Mouse (Mus musculus): ENCODE measurements around the gene Taf5l.
A peak's percentile ranks its signal among the peaks of the same experiment; 100 is the strongest.
"Not testable (repeated sequence)": the region's sequence is repeated elsewhere in the genome, so short reads cannot be mapped to it uniquely, and the experiment has no call there.

Taf5l gene

DNA sequence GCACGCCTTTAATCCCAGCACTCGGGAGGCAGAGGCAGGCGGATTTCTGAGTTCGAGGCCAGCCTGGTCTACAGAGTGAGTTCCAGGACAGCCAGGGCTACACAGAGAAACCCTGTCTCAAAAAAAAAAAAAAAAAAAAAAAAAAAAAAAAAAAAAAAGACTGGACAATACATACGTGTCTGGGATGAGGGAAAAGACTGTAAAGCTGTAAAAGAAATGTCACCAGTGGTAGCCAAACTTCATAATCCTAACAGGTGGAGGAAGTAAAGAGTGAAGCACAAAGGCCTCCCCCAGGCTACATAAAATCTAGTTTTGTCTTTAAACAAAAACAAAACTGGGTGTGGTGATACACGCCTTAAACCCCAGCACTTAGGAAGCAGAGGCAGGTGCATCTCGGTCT is 6.9 kb downstream of the Taf5l start:
- not testable (repeated sequence) for DNase-seq (ENCODE audit: low spot score)

DNA sequence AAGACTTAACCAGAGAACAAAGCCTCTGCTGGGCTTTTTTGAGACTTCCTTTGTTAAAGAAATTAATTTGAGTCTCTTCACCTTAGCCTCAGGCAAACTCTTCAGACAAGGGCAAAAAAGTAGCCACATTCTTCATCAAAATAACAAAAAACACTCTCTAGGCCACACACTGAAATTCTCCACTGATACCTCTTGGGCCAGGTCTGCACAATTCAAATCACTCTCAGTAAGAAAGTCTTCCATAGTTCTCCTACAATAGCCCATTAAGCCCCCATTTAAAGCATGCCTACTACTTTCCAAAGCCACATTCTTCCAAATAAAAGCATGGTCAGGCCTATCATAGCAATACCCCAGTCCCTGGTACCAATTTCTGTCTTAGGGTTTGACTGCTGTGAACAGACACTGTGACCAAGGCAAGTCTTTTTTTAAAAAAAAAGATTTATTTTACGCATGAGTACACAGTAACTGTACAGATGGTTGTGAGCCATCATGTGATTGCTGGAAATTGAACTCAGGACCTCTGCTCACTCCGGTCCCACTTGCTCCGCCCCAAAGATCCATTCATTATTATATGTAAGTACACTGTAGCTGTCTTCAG is 9.1 kb downstream of the Taf5l start:
- no peak for DNase-seq (ENCODE audit: low spot score)

DNA sequence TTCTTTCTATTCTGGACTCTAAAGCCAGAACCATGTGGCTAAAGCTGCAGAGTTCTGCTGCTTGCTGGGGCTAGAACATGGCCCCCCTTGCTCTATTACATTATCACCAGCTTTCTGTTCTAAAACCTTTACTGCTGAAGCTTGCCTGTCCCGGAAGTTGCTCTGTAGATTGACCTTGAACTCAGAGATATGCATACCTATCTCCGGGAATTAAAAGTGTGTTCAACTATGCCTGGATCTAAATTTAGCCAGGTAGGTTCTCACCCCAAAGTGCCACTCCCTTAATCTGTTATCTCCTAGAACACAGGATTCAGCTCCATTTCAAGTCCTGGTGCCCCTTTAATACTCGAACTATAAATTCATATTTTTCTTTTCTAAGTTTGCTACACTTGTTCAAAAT is 9.6 kb downstream of the Taf5l start:
- no peak for DNase-seq (ENCODE audit: low spot score)

DNA sequence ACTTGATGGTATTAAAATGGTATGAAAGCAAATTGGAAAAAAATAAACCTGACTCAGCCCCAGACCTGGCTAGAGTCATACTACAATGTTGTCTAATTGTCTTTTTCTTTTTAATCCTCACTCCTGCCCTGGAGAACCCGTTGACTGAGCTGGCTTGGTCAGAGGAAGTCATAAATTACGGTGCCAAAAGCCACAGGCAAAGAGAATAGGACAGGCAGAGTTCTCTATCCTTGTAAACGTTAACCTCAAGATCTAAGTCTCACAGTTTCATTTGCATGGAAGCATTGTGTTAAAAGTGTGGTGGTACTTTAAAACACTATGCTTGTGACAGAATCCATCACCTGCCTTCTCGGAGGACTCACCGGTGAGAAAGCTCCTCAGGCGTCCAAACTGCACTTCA is 13.4 kb downstream of the Taf5l start:
- DNase-seq (ENCODE audit: low spot score) = no peak

DNA sequence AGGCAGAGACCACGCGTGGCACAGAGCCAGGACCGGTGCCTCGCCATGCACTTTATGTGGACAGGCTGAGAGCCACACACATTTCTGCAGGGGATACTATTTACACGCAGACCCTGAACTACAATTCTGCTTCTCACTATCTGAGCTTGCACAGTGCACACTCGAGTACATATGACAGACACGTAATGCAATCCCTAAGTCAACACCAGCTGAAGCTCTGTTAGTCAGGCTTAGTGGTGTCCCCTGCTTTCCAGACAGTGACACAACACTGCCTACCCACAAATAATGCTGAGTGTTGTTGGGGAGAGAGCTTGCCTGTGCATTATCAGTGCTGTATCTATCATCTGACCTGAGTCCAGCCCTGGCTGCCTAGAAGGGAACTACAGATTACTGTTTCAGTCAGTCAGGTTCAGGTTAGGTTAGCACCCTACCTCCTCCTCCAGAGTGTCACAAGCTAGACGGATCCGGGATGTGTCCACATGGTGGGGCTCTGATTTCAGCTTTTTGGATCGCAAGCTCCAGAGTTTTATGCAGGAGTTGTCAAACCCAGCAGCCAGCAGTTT is 18.6 kb downstream of the Taf5l start:
- DNase-seq (ENCODE audit: low spot score) = no peak

DNA sequence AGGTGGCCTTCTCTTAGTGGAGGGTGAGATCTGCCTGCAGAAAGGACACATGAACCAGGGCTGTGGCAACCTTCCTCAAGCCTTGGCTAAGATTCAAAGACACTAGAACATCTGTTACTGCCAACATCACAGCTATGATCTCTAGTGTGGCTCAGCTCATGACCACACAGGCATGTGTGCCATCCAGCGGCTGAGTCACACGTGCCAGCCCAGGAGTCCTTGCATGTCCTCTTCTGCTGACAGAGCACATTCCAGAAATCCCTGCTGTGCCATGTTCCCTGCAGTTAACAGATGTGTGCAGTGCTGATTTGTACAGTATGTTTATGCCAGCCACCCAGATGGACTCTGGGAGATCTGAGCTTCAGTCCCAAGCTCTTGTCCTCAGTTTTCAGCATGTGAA is 21.6 kb downstream of the Taf5l start:
- DNase-seq (ENCODE audit: low spot score) = no peak

DNA sequence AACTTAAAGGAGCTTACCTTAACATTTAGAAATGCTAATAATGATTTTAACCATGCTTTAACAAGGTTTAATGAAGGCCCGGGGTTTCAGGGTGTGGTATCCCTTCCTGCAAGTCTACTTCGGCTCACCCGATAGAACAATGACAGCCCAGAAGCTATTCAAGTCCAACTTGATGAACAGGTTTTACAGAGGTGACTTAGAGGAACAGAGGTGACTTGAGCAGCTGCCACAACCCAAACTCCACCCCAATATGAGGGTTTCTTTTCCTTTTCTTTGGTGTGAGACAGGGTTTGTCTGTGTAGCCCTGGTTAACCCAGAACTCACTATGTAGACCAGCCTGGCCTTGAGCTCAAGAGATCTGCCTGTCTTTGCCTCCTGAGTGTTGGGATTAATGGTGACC is 27.2 kb downstream of the Taf5l start:
- DNase-seq (ENCODE audit: low spot score) = no peak

DNA sequence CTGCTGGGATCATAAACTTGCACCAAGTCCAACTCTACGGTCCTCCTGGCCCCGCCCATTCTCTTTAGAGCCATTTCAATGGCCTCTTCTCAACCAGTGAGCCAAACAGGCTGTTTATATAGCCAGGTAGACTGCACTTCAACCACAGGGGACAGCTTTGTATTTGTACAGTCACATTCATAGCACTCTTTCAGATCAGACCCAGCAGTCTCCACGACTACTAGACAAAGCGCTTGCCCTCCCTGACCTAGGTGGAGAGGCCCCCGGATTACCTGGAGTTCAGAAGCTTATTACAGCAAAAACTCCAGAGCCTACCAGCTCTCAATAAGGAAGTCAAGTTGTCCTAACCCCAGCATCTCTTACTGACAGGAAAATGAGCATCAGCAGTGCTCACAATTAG is 27.6 kb downstream of the Taf5l start:
- DNase-seq (ENCODE audit: low spot score) = no peak

DNA sequence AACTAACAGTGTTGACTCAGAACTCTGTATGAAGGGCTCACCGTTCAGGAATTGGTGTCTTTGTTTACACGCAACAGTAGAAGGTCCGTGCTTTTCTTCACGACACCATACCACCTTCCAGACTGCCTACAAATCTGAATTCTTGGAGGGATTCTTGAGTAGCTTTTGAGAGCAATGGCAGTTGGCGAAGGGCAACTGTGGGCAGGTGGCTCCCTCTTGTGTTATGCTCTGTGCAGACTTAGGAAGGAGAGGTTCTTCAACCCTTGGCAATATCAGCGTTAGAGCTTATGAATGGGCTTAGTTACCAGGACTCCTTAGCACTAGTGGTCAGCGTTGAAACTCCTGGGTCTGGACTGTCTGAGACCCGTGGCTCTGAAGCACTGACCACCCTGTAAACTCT is 28.6 kb downstream of the Taf5l start:
- no peak for DNase-seq (ENCODE audit: low spot score)

DNA sequence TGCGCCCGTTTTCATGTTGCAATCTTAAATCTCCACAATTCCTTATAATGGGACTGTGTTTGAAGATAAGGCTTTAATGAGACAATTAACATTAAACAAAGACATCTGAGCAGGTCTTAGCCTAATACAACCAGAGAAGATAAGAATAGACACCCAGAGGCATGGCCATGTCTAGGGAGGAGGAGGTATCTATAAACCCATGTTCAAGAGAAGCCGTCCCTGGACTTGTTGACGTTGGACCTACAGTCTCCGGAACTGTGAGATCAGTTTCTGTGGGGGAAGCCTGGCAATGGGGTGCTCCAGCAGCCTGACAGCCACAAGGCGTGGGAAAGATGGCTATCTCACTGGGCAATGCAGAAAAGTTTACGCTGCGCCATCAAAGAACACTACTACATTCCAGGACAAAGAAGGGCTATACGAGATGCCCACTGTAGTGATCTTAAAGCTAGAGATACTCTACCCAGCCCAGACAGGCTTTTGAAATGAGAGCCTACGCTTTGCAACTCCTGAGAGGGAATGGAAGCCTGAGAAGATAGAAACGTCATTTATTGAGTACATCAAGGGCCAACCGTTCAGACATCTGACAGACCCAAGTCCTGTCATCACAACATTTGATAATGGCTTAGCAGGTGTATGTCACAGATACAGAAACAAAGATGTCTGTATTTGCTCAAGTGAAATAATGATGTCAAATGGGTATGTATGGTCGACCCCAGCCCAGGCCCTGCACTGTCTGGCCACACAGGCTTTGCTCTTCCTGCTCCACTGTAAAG is 30.7 kb downstream of the Taf5l start:
- peak; percentile 71 for DNase-seq (ENCODE audit: low spot score)

DNA sequence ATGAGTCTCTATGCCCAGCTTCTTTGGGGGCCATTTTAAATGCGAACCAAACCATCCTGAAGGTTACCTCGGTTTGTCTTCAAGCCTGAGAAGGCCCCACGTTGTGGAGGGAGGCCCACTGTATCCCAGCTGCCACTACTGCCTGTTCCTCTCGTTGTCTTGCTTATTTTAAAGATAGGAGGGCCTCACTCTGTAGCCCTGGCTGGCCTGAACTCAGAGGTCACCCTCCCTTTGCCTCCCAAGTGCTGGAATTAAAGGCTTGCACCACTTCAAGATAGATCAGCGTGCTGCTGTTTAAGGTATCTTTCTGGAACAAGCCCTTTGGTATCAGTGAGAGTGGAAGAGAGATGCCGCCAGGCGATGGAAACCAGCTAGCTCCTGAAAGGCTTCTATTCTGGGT is 32.1 kb downstream of the Taf5l start:
- DNase-seq (ENCODE audit: low spot score) = no peak

DNA sequence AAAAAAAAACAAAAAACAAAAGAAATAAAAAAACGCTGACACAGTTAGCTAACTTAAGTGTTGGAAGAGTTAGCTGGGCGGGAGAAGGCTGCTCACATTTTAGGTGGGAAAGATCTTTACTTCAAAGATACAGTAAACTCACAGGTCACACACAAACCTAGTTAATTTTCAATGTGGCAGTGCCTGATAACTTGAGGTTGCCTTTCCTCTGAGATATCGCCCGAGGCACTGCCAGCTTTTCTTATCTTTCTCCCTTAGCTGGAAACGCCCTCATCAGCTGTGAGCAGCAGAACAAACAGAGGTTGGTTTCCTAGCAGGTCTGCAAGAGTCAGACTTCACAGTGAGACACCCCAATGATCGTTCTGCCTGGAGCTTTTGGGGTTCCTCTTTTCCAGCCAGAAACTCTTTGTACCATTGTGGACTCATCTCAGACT is 32.6 kb downstream of the Taf5l start:
- DNase-seq (ENCODE audit: low spot score) = peak; percentile 93

DNA sequence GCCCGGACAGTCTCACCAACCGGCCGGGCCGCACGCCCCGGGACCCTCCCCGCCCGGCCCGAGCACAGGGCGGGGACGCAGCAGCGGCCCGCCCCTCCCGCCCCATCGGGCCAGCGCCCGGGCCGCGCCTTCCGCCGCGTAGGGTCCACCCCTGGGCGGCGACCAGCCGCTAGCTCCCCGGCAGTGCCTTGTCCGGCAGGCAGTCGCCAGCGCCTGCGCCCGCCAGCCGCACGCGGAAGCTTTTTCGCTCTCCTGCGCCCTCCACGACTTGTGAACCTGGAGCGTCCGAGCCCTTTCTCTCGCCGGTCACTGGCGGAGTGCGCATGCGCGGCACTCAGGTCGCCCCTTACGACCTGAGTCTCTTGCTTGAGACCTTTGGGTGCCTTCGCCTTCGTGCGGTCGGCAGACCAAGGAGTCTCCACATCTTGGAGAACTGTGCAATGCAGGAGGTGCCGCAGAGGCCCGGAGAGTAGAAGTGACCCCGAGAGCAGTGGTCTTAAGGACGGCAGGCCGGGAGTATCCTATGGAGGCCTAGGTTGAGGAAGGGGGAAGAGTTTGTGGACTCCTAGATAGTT is 38.3 kb downstream of the Taf5l start, which contains the start of gene Abcb10:
Gene Abcb10, minus strand, starts transcription at position 297 of the 575 bp plus-strand sequence.
- DNase-seq (ENCODE audit: low spot score) = peak; percentile 76

DNA sequence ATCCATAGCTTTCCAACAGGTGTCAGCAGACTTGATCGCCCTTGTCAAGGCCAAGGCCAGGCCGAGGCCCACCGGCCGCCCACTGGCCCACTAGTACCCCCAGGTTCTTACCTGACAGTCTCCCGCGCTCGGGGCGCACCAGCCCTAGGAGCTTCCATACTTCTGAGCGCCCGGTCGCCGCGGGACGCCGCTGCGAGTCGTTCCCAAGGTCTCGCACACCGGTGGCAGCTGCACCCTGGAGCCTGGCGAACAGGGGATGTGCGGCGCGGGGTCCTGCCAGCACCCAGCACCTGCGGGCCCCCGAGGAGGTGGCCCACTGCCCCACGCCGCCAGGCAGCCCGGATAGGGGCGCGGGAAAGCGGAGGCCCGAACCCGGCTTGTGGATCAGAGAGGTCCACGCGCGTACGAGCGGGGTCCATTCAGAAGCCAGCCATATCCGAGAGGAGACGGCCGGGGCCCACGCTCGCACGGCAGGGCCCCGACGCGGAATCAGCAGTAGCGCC is 38.9 kb downstream of the Taf5l start:
- DNase-seq (ENCODE audit: low spot score) = no peak

DNA sequence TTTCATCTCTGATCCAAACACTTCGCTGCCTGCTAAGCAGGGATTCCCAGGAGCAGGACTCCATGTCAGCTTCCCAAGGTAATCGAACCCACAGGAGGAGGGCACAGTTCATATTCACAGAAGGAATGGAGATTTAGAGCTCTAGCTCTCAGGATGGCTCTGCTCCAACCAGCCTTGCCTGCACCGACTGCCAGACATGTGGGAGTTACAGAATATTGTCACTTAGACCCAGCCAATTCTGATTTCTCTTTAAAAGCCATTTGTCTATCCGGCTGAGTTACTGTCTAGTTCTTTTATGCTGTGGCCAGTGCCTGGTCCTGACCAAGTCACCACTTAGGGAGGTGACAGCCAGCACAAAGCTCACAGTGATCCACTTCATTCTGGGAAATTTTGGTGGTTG is 39.5 kb downstream of the Taf5l start:
- no peak for DNase-seq (ENCODE audit: low spot score)

DNA sequence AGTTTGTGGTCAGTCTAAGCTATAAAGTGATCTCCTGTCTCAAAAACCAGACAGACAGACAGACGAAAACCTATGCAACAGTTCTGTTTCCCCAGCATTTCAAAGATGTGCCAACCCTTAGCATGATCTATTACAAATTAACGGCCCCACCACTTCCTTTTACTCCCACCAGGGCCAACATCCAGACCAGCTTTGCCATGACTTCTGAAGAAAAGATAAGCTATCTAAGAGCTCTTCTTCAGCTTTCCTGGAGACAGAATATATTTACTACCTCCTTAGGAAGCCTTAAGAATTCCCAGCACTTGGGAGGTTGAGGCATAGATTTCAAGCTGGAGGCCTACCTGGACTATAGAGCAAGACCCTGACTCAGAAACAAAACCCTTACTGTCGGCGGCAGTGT is 41.0 kb downstream of the Taf5l start:
- no peak for DNase-seq (ENCODE audit: low spot score)

DNA sequence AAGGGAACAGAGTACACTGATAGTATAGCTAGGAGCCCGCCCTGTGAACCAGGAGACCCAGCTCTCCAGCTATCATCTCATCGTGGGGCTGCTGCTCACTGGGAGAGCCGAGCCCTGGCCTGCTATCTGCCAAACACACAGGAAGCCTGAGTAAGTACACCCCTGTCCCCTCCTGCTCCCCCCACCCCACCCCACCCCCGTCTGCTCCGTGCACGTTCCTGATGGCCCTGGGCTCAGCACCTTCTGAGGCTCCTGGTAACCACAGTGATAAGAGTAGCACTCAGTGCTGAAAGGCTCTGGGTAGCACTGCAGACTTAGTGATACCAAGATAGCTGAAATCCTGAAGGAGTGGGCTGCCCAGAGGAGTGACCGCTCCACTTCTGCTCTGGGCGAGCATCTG is 42.3 kb downstream of the Taf5l start:
- DNase-seq (ENCODE audit: low spot score) = peak; percentile 86

DNA sequence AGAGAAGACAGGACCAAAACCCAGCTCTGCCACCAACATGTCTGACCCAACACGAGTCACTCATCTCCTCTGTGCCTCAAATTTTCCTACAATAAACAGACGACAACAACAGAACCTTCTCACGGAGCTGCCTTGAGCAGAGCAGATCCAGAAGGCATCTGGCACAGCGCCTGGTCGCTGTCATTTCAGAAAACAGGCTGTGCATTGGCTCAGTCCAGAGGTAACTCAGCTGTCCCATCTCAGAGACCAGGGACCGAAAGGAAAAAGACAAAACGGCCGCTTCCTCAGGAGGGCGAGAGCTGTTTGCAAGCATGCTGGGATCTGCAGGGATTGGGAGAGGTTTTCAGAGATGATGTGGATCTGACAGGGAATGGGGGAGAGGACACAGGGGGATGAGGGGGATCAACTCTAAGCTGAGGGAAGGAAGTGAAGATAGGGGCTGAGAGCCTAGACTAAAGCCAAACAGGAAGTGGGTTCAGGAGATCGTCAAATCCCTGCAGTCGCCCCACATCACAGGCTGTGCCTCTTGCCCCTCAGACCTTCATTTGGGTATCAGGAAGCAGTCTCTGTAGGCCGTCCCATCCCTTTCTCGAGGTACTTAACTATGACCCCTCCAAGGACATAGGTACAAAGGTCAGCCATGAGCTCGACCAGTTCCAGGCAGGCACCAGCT is 42.9 kb downstream of the Taf5l start:
- no peak for DNase-seq (ENCODE audit: low spot score)

DNA sequence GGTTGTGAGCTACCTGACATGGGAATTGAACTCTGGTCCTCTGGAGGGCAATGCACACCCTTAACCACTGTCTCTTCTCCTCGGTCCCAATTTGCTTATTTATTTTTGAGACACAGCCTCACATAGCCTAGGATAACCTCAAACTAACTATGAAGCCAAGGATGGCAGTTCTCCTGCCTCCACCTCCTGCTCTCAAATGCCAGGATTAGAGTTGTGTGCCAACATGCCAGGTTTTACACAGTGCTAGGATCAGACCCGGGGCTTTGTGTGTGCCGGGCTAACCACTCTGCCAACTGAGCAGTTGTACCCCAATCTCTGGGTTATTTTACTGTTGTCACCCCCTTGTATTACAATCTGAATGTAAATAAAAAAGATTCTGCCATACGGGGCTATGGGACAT is 43.7 kb downstream of the Taf5l start:
- DNase-seq (ENCODE audit: low spot score) = no peak

DNA sequence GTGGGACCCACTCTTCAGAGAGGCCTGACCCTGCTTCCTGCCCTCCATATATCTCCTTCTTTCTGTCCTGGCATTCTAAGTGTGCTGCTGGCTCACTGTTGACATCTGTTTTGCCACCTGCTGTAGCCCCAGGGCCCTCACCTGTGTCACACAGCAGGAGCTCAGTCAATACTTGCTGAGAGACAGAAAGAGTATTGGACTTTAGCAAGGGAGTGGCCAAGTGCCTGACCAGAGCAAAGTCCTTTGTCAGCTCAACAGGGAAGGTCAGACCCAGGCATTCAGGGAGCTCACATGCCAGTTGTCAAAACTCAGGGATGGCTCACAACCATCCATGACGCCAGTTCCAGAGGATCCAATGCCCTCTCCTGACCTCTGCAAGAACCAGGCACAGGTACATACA is 47.7 kb downstream of the Taf5l start:
- DNase-seq (ENCODE audit: low spot score) = no peak

DNA sequence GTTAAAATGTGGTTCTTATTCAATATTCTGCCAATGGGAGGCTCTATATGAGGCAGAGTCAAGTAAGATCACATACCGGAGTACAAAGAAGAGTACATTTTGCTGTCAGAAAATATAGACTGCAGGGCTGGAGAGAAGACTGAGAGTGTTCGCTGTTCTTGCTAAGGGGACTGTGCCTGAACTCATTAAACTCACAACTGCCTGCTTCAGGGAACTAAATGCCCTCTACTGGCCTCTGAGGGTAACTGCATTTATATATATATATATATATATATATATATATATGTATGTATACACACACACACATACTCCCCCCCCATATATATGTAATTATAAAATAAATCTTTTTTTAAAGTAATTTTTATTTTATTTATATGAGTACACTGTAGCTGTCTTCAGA is 54.3 kb downstream of the Taf5l start:
- DNase-seq (ENCODE audit: low spot score) = no peak

DNA sequence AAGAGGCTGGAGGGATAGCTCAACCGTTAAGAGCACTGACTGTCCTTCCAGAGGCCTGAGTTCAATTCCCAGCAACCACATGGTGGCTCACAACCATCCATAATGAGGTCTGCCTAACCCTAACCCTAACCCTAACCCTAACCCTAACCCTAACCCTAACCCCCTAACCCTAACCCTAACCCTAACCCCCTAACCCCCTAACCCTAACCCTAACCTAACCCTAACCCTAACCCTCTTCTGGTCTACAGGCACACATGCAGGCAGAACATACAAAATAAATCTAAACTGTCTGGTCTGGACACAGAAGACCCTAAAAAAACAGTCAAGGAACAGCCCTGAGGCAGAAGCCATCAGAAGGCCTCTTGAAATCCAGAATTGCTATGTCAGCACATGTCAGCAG is 59.8 kb downstream of the Taf5l start:
- DNase-seq (ENCODE audit: low spot score) = no peak

Measured in c-Kit-positive CD71-positive TER-119-positive erythroid progenitor cells, embryonic 14.5 days (primary cell).